Comparison of ENCODE assay signal across 13 mouse cellular contexts in genomic region chr2:109902869-109903268, GRCm38 (mm10).
"Had no signal": no experiment of that assay in that cellular context is flagged by ENCODE, and none has a peak within 500 bp of the region (broad histone marks: within the 10 kb centered on the region; RNA-seq: fewer than 3 reads in every experiment).

No protein-coding gene starts in this region.

- H3K4me2 ChIP-seq: kidney, embryonic 15.5 days; liver, embryonic 11.5 days; liver, embryonic 15.5 days; midbrain, embryonic 15.5 days had no signal

- H3K9me3 ChIP-seq: kidney, embryonic 15.5 days; limb, embryonic 10.5 days; liver, embryonic 15.5 days; megakaryocyte, embryonic 14.5 days; midbrain, embryonic 15.5 days had no signal

- H3K27me3 ChIP-seq: kidney, embryonic 15.5 days; liver, embryonic 15.5 days; megakaryocyte, embryonic 14.5 days; midbrain, embryonic 15.5 days had no signal

- DNase-seq: kidney, adult 18-20 months; kidney, postnatal 25 days; lung, adult 2 months; lung, postnatal 10 days had no signal

- H3K4me1 ChIP-seq: kidney, embryonic 15.5 days; limb, embryonic 10.5 days; liver, embryonic 15.5 days; megakaryocyte, embryonic 14.5 days; midbrain, embryonic 15.5 days had no signal

- H3K27ac ChIP-seq: kidney, embryonic 15.5 days; left cerebral cortex, adult 2 months; limb, embryonic 10.5 days; liver, embryonic 15.5 days; macrophage; midbrain, embryonic 15.5 days; stomach, postnatal 0 days had no signal

- H3K9ac ChIP-seq: kidney, embryonic 15.5 days; liver, embryonic 15.5 days; midbrain, embryonic 15.5 days had no signal

- H3K4me3 ChIP-seq: kidney, embryonic 15.5 days; left cerebral cortex, adult 2 months; limb, embryonic 10.5 days; liver, embryonic 15.5 days; megakaryocyte, embryonic 14.5 days; midbrain, embryonic 15.5 days had no signal
